Mouse (Mus musculus) stomach, embryonic 16.5 days (tissue): ENCODE results near the gene Zfp217. TPM values are rescaled to one million over a fixed set of nuclear protein-coding genes. Genes with fewer than 3 reads are reported as not detected.

ENCODE experiments used
- ATAC-seq: fragments of 200-750 bp; cut with Nextera tagmentation; 2 replicates; pipeline ENCODE4 v1.8.0; 2017; ENCODE audit warnings: moderate number of reproducible peaks, moderate TSS enrichment; ENCODE audit not compliant: insufficient read depth, low FRiP score
- H3K27ac ChIP-seq: fragments of 300-500 bp; sonication (generic); 2 replicates; pipeline ENCODE4 v1.5.1; 2014; ENCODE audit warnings: low read length
- H3K27me3 ChIP-seq: fragments of 300-500 bp; sonication (generic); 2 replicates; pipeline ENCODE4 v1.6.1; 2014; ENCODE audit warnings: low read length, control low read depth, mixed read lengths; ENCODE audit not compliant: control insufficient read depth, insufficient read depth
- H3K36me3 ChIP-seq: fragments of 300-500 bp; sonication (generic); 2 replicates; pipeline ENCODE4 v1.6.1; 2014; ENCODE audit warnings: low read length; ENCODE audit not compliant: control insufficient read depth, insufficient read depth
- H3K4me1 ChIP-seq: fragments of 300-500 bp; sonication (generic); 2 replicates; pipeline ENCODE4 v1.6.1; 2014; ENCODE audit warnings: low read length, control low read depth, mixed read lengths; ENCODE audit not compliant: control insufficient read depth, insufficient read depth
- H3K4me2 ChIP-seq: fragments of 300-500 bp; sonication (generic); 2 replicates; pipeline ENCODE4 v1.6.1; 2014; ENCODE audit warnings: low read depth, low read length, mixed read lengths
- H3K4me3 ChIP-seq: fragments of 300-500 bp; sonication (generic); replicated peaks from 2 replicates; pipeline ENCODE4 v1.5.1; 2014; ENCODE audit warnings: mild to moderate bottlenecking, low read length
- H3K9ac ChIP-seq: fragments of 300-500 bp; sonication (generic); 2 replicates; pipeline ENCODE4 v1.6.1; 2014; ENCODE audit warnings: low read length
- H3K9me3 ChIP-seq: fragments of 300-500 bp; sonication (generic); replicated peaks from 2 replicates; pipeline ENCODE4 v1.6.1; 2016; ENCODE audit warnings: low read length, control low read depth; ENCODE audit not compliant: control insufficient read depth
- WGBS: fragments of 180-500 bp; shearing (Covaris S2); extraction: QIAGEN DNeasy Blood & Tissue Kit; methylation state at CpG from one replicate; pipeline ENCODE4 v1.1.7; 2014; 5-methylcytosine and 5-hydroxymethylcytosine counted together
- polyA plus RNA-seq: library from polyadenylated mRNA; unstranded; fragments of >200 nt; fragmentation: Nextera tagmentation; extraction: Ambion mirVana; gene quantifications from 2 replicates; pipeline ENCODE4 v1.2.1, GENCODE M21; 2015

The Zfp217 gene
- polyA plus RNA-seq, 1 experiment from 2014 or later: 3.2 TPM

GRCm38 (mm10) chr2:170169062-170169461 is 21.2 kb upstream of the Zfp217 start:
- H3K27ac ChIP-seq: no peak overlapping the region

GRCm38 (mm10) chr2:170165649-170166048 is 17.7 kb upstream of the Zfp217 start:
- no peak overlapping the region for H3K4me3 ChIP-seq
- no peaks in the 10 kb centered on the region for H3K4me1 ChIP-seq
- H3K27me3 ChIP-seq: no peaks in the 10 kb centered on the region
- no peaks in the 10 kb centered on the region for H3K9me3 ChIP-seq
- 84% methylated on average over 10 of the region's 10 CpGs for WGBS
- H3K36me3 ChIP-seq: no peaks in the 10 kb centered on the region
- H3K9ac ChIP-seq: no peak overlapping the region
- H3K27ac ChIP-seq: no peak overlapping the region
- ATAC-seq: no peak
- no peak overlapping the region for H3K4me2 ChIP-seq

More at GRCm38 (mm10) chr2:170169062-170169461, 21.2 kb upstream of the Zfp217 start:
- Histone ChIP-seq H3K27me3 (no peaks in the 10 kb centered on the region), H3K9ac (no peak overlapping the region), H3K4me1 (peaks cover 6% of the 10 kb centered on the region), H3K4me2 (no peak overlapping the region), H3K4me3 (no peak overlapping the region), H3K36me3 (no peaks in the 10 kb centered on the region), H3K9me3 (no peaks in the 10 kb centered on the region)
- ATAC-seq: no peak

GRCm38 (mm10) chr2:170163671-170164462 is 16.0 kb upstream of the Zfp217 start:
- H3K9ac ChIP-seq: no peak overlapping the region
- no peaks in the 10 kb centered on the region for H3K27me3 ChIP-seq
- WGBS: 75% methylated on average over 18 of the region's 18 CpGs
- H3K4me1 ChIP-seq: no peaks in the 10 kb centered on the region
- H3K4me3 ChIP-seq: no peak overlapping the region
- no peaks in the 10 kb centered on the region for H3K9me3 ChIP-seq
- H3K27ac ChIP-seq: no peak overlapping the region
- no peak for ATAC-seq
- H3K36me3 ChIP-seq: no peaks in the 10 kb centered on the region
- no peak overlapping the region for H3K4me2 ChIP-seq

- Histone ChIP-seq H3K4me2 (peak overlapping the region; percentile 36; the same call in 1 of the 2 replicates), H3K9ac (0 out of 2 replicates have a peak overlapping the region, but pooled peaks have one; percentile 34)
- 44% methylated on average over 15 of the region's 15 CpGs for WGBS
Observed at GRCm38 (mm10) chr2:170159795-170160568, 12.1 kb upstream of the Zfp217 start.

GRCm38 (mm10) chr2:170158987-170159386 is 11.1 kb upstream of the Zfp217 start:
- Histone ChIP-seq H3K4me3 (no peak overlapping the region), H3K4me1 (peaks cover 13% of the 10 kb centered on the region; the same call in 1 of the 2 replicates), H3K27me3 (no peaks in the 10 kb centered on the region), H3K9me3 (no peaks in the 10 kb centered on the region), H3K9ac (no peak overlapping the region), H3K36me3 (no peaks in the 10 kb centered on the region), H3K27ac (no peak overlapping the region), H3K4me2 (no peak overlapping the region)
- 86% methylated on average over 4 of the region's 4 CpGs for WGBS
- no peak for ATAC-seq

More at GRCm38 (mm10) chr2:170159795-170160568, 12.1 kb upstream of the Zfp217 start:
- Histone ChIP-seq H3K36me3 (no peaks in the 10 kb centered on the region), H3K4me3 (peak overlapping the region; percentile 3; the same call in 1 of the 2 replicates), H3K9me3 (no peaks in the 10 kb centered on the region), H3K27ac (peak overlapping the region; percentile 52), H3K27me3 (no peaks in the 10 kb centered on the region), H3K4me1 (peaks cover 6% of the 10 kb centered on the region; the same call in 1 of the 2 replicates)
- no peak for ATAC-seq

GRCm38 (mm10) chr2:170158251-170158650 is 10.3 kb upstream of the Zfp217 start:
- no peaks in the 10 kb centered on the region for H3K27me3 ChIP-seq
- no peaks in the 10 kb centered on the region for H3K36me3 ChIP-seq
- H3K4me1 ChIP-seq: peaks cover 17% of the 10 kb centered on the region
- H3K9me3 ChIP-seq: no peaks in the 10 kb centered on the region
- H3K9ac ChIP-seq: 0 out of 2 replicates have a peak overlapping the region, but pooled peaks have one; percentile 2
- WGBS: 33% methylated on average over 5 of the region's 5 CpGs
- peak; percentile 57; the same call in 1 of the 2 replicates for ATAC-seq
- no peak overlapping the region for H3K4me2 ChIP-seq
- H3K27ac ChIP-seq: no peak overlapping the region
- H3K4me3 ChIP-seq: no peak overlapping the region

GRCm38 (mm10) chr2:170157280-170158200 is 9.6 kb upstream of the Zfp217 start:
- H3K27ac ChIP-seq: no peak overlapping the region
- no peaks in the 10 kb centered on the region for H3K36me3 ChIP-seq
- H3K9me3 ChIP-seq: no peaks in the 10 kb centered on the region
- ATAC-seq: no peak
- H3K4me2 ChIP-seq: no peak overlapping the region
- H3K27me3 ChIP-seq: no peaks in the 10 kb centered on the region
- WGBS: 39% methylated on average over 11 of the region's 11 CpGs
- H3K4me3 ChIP-seq: no peak overlapping the region
- H3K9ac ChIP-seq: no peak overlapping the region
- H3K4me1 ChIP-seq: peaks cover 24% of the 10 kb centered on the region

GRCm38 (mm10) chr2:170155089-170155740 is 7.3 kb upstream of the Zfp217 start:
- Histone ChIP-seq H3K27ac (peak overlapping the region; percentile 90), H3K4me2 (peak overlapping the region; percentile 62), H3K36me3 (no peaks in the 10 kb centered on the region), H3K27me3 (no peaks in the 10 kb centered on the region), H3K4me3 (peak overlapping the region; percentile 39), H3K9ac (peak overlapping the region; percentile 68), H3K4me1 (peaks cover 25% of the 10 kb centered on the region), H3K9me3 (no peaks in the 10 kb centered on the region)
- 4% methylated on average over 18 of the region's 18 CpGs for WGBS
- ATAC-seq: peak; percentile 38
